Comparison of ENCODE assay signal across 9 mouse cellular contexts in the genomic region with DNA sequence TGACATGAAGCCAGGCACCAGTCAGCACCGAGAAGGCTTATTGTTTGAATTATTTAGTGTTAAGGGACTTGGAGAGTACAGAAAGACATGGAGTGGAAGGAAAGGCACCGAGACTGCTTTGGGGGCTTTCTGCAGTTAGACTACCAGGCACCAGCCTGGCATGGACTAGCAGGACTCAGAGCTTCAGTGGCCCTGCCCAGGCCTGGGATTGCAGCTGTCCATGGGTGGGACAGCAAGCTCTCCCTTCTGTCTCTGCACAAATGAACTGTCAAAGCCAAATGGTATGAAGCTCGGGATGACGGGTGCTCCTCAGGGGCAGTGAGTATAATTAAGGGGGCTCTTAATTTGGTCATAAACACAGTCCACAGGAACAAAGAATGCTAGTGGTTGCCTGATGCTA. TPM values are rescaled to one million over a fixed set of nuclear protein-coding genes. Genes with fewer than 3 reads are reported as not detected.
A peak's percentile ranks its signal among the peaks of the same experiment; 100 is the strongest.
DNase-seq lines count a peak whose midpoint lies in the region; ATAC-seq lines count a peak whose summit lies in the region.
"Had no signal": no experiment of that assay in that cellular context is flagged by ENCODE, and none has a peak within 500 bp of the region (broad histone marks: within the 10 kb centered on the region; RNA-seq: fewer than 3 reads in every experiment).

No protein-coding gene starts in this region.

- no peak for ATAC-seq in lung, embryonic 15.5 days (ENCODE audit: borderline replicate concordance, extremely low read depth, low FRiP score, low TSS enrichment)
- ATAC-seq in forebrain, embryonic 11.5 days (replicated peaks; ENCODE audit: low FRiP score): no peak
- ATAC-seq in limb, embryonic 12.5 days (ENCODE audit: insufficient number of reproducible peaks, insufficient read depth, low FRiP score, low TSS enrichment, low read depth): no peak

- no peaks in the 10 kb centered on the region for H3K9me3 ChIP-seq in lung, embryonic 15.5 days
- H3K9me3 ChIP-seq in forebrain, embryonic 11.5 days (ENCODE audit: control insufficient read depth, low read length): no peaks in the 10 kb centered on the region
- no peaks in the 10 kb centered on the region for H3K9me3 ChIP-seq in limb, embryonic 12.5 days

- WGBS in lung, embryonic 15.5 days: 65% methylated on average over 4 of the region's 4 CpGs
- WGBS in forebrain, embryonic 11.5 days: 89% methylated on average over 4 of the region's 4 CpGs
- WGBS in limb, embryonic 12.5 days: 63% methylated on average over 4 of the region's 4 CpGs

- H3K36me3 ChIP-seq in lung, embryonic 15.5 days: peaks cover 10% of the 10 kb centered on the region; the same call in 1 of the 2 replicates
- no peaks in the 10 kb centered on the region for H3K36me3 ChIP-seq in forebrain, embryonic 11.5 days (ENCODE audit: control insufficient read depth, insufficient read depth, low read length)
- H3K36me3 ChIP-seq in limb, embryonic 12.5 days: peaks cover 15% of the 10 kb centered on the region

- H3K4me1 ChIP-seq in lung, embryonic 15.5 days: peaks cover 17% of the 10 kb centered on the region
- H3K4me1 ChIP-seq in forebrain, embryonic 11.5 days (replicated peaks; ENCODE audit: control insufficient read depth, insufficient read depth, low read length): peaks cover 5% of the 10 kb centered on the region; the same call in 1 of the 2 replicates
- peaks cover 23% of the 10 kb centered on the region for H3K4me1 ChIP-seq in limb, embryonic 12.5 days (replicated peaks)

- peak overlapping the region; percentile 80; the same call in 1 of the 2 replicates for H3K4me2 ChIP-seq in lung, embryonic 15.5 days
- H3K4me2 ChIP-seq in forebrain, embryonic 11.5 days (ENCODE audit: low read depth, low read length, severe bottlenecking): peak overlapping the region; percentile 73; the same call in 1 of the 2 replicates
- H3K4me2 ChIP-seq in limb, embryonic 12.5 days: peak overlapping the region; percentile 66

- H3K27me3 ChIP-seq in lung, embryonic 15.5 days: no peaks in the 10 kb centered on the region
- H3K27me3 ChIP-seq in forebrain, embryonic 11.5 days (ENCODE audit: control insufficient read depth, insufficient read depth, low read length): no peaks in the 10 kb centered on the region
- H3K27me3 ChIP-seq in limb, embryonic 12.5 days: no peaks in the 10 kb centered on the region

- no peak overlapping the region for H3K4me3 ChIP-seq in lung, embryonic 15.5 days
- no peak overlapping the region for H3K4me3 ChIP-seq in forebrain, embryonic 11.5 days (ENCODE audit: low read depth, low read length)
- peak overlapping the region; percentile 92; the same call in 1 of the 2 replicates for H3K4me3 ChIP-seq in limb, embryonic 12.5 days (replicated peaks)

- DNase-seq in lung, postnatal 36 days: no peak
- no peak for DNase-seq in forebrain, embryonic 11.5 days (ENCODE audit: low spot score)
- peak; percentile 13 for DNase-seq in retina, embryonic 14.5 days (ENCODE audit: low spot score)
- no peak for DNase-seq in cerebellum, adult 9-10 months
- no peak for DNase-seq in gastrocnemius, postnatal 4 days (ENCODE audit: low spot score in 2 of 2)
- no peak for DNase-seq in urinary bladder, postnatal 14 days (ENCODE audit: low spot score)
- DNase-seq: right cerebral cortex, postnatal 25 days had no signal

- no peak overlapping the region for H3K27ac ChIP-seq in lung, embryonic 15.5 days
- H3K27ac ChIP-seq in forebrain, embryonic 11.5 days (ENCODE audit: low read depth, low read length): no peak overlapping the region
- no peak overlapping the region for H3K27ac ChIP-seq in limb, embryonic 12.5 days

- H3K9ac ChIP-seq in lung, embryonic 15.5 days: no peak overlapping the region
- H3K9ac ChIP-seq in forebrain, embryonic 11.5 days (ENCODE audit: low read length): no peak overlapping the region
- H3K9ac ChIP-seq in limb, embryonic 12.5 days (replicated peaks): peak overlapping the region; percentile 93; the same call in 1 of the 2 replicates

RNA-seq across cellular contexts. Expression of gene Spg7, which starts 1.3 kb away (rescaled TPM):
- 45.2 and 46.4 TPM in 2 replicates for polyA plus RNA-seq in lung, embryonic 15.5 days (2015; fragmentation: Nextera tagmentation; extraction: Ambion mirVana)
- polyA plus RNA-seq in forebrain, embryonic 11.5 days (2014; fragmentation: Nextera tagmentation; extraction: Ambion mirVana): 43.5 and 52.6 TPM in 2 replicates
- polyA plus RNA-seq in limb, embryonic 12.5 days (2016; fragmentation: Nextera tagmentation; extraction: Ambion mirVana): 63.2 and 63.7 TPM in 2 replicates
- 10 to 100 TPM; 61.0 to 63.2 TPM for total RNA-seq in gastrocnemius, postnatal 4 days (2021)

RNA-seq across cellular contexts. Expression of gene Ankrd11, which starts 22.0 kb away (rescaled TPM):
- 56.8 and 59.6 TPM in 2 replicates for polyA plus RNA-seq in lung, embryonic 15.5 days (2015; fragmentation: Nextera tagmentation; extraction: Ambion mirVana)
- 94.4 and 95.0 TPM in 2 replicates for polyA plus RNA-seq in forebrain, embryonic 11.5 days (2014; fragmentation: Nextera tagmentation; extraction: Ambion mirVana)
- 62.3 and 108 TPM in 2 replicates for polyA plus RNA-seq in limb, embryonic 12.5 days (2016; fragmentation: Nextera tagmentation; extraction: Ambion mirVana)
- total RNA-seq in gastrocnemius, postnatal 4 days (2021): 10 to 100 TPM; 81.1 to 92.9 TPM

RNA-seq across cellular contexts. Expression of gene Rpl13, which starts 38.1 kb away (rescaled TPM):
- 1,444 and 1,500 TPM in 2 replicates for polyA plus RNA-seq in lung, embryonic 15.5 days (2015; fragmentation: Nextera tagmentation; extraction: Ambion mirVana)
- 1,219 and 1,311 TPM in 2 replicates for polyA plus RNA-seq in forebrain, embryonic 11.5 days (2014; fragmentation: Nextera tagmentation; extraction: Ambion mirVana)
- 1,503 and 1,509 TPM in 2 replicates for polyA plus RNA-seq in limb, embryonic 12.5 days (2016; fragmentation: Nextera tagmentation; extraction: Ambion mirVana)
- 100 to 1,000 TPM; 798 to 871 TPM for total RNA-seq in gastrocnemius, postnatal 4 days (2021)

RNA-seq across cellular contexts. Expression of gene Cpne7, which starts 53.1 kb away (rescaled TPM):
- polyA plus RNA-seq in lung, embryonic 15.5 days (2015; fragmentation: Nextera tagmentation; extraction: Ambion mirVana): 0.34 and 0.50 TPM in 2 replicates
- 0.19 TPM in 1 of 2 replicates, not detected in the other for polyA plus RNA-seq in forebrain, embryonic 11.5 days (2014; fragmentation: Nextera tagmentation; extraction: Ambion mirVana)
- polyA plus RNA-seq in limb, embryonic 12.5 days (2016; fragmentation: Nextera tagmentation; extraction: Ambion mirVana): 0.40 and 0.53 TPM in 2 replicates
- total RNA-seq in gastrocnemius, postnatal 4 days (2021): 1 to 10 TPM in 1 of 2 experiments, under 1 TPM in 1; 0.80 to 2.4 TPM
